Mouse (Mus musculus): Measurements from ENCODE around the gene Msh5.

DNA sequence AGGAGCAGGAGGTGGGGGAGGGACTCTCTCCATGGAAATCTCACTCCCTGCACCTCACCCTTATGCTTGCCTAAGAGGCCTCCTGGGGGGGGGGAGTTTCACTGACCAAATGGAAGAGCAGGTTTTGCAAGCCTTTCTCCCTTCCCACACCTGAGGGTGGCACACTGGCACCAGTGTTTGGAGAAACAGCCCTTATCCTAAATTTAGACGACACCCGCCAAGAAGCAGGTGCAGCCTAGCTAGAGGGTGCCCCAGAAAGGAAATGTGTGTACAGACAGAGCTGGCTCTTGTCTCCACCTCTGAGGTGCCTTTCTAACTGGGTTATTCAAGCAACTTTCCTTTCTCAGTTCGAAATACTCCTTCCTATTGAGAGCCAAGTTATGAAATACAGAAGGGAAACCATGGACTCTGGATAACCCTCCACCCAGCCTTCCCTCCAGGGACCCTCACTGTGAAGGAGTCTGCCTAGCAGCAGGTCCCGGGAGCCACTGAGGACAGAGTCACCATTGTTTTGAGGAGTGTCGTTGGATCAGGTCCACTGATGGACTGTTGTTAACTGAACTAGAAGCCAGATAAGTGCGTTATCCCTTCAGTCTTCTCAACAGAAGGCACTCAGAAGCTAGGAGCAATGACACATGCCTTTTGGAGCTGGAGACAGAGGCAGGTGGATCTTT is 24.1 kb upstream of the Msh5 start:
- TF ChIP-seq POLR2A (IDR thresholded peaks at IDR 0.05; ENCODE audit: low read depth, low read length) (no peak), CTCF (conservative IDR thresholded peaks at IDR 0.05; ENCODE audit: insufficient read depth, insufficient read length, low read depth, low read length) (no peak; the same call in 1 of the 2 replicates)

Data from kidney, adult 2 months (tissue).